Mouse (Mus musculus) regulatory T cell (primary cell): ENCODE measurements around the gene Zfp663.

Experiments used
- in situ Hi-C: fragments of 300-600 bp; cut with MboI, MseI; formaldehyde crosslinking; loops from one replicate; pipeline ENCODE4 v1.15.1; 2025; ENCODE audit warnings: high pct_unique_total_duplicates

Gene Zfp663

GRCm38 (mm10) chr2:165370348-165370747, 1.8 kb upstream of the Zfp663 start:
- in situ Hi-C loops = no loop called here

GRCm38 (mm10) chr2:165367868-165368439, 575 bp downstream of the Zfp663 start:
- in situ Hi-C loops = no loop called here

- in situ Hi-C loops = no loop called here
Measured at GRCm38 (mm10) chr2:165367047-165367520, 1.4 kb downstream of the Zfp663 start.

GRCm38 (mm10) chr2:165364334-165365091, 4.0 kb downstream of the Zfp663 start:
- in situ Hi-C loops = loop anchor here (5.0 kb wide), 2 partner anchors 123 to 287 kb away; no protein-coding TSS in a partner anchor

DNA sequence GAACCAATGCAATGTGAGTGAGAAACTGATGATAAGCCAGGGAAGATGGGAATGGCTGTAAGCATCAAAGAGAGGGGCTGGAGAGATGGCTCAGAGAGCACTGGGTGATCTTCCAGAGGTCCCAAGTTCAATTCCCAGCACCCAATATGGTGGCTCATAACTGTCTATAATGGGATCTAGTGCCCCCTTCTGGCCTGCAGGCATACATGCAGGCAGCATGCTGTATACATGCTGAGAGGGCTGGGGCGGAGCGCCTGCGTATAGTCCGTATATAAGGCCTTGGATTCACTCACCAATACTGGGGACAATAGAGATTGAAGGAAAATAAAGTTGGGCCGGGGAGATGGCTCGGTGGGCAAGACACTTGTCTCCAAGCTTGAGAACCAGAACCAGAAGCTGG, 5.2 kb downstream of the Zfp663 start:
- in situ Hi-C loops = loop anchor here (5.0 kb wide), 2 partner anchors 124 to 286 kb away; no protein-coding TSS in a partner anchor

DNA sequence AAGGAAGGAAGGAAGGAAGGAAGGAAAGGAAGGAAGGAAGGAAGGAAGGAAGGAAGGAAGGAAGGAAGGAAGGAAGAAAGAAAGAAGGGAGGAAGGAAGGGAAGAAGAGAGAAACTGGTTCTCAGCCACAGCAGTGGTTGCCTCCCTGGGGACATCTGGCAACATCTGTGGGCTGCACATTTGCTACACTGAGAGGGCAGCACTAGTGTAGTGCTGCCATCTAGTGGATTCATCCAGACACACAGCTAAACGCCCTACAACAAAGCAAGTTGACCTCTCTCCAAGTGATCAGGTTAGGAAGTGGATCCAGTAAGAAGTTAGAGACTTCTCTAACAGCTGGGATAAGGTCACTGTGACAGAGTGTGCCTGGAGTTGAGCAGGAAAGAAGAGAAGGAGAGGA, 7.7 kb downstream of the Zfp663 start:
- in situ Hi-C loops = loop anchor here (5.0 kb wide), 2 partner anchors 126 to 284 kb away; no protein-coding TSS in a partner anchor

- in situ Hi-C loops = no loop called here
Measured at GRCm38 (mm10) chr2:165351828-165352513, 16.6 kb downstream of the Zfp663 start.

DNA sequence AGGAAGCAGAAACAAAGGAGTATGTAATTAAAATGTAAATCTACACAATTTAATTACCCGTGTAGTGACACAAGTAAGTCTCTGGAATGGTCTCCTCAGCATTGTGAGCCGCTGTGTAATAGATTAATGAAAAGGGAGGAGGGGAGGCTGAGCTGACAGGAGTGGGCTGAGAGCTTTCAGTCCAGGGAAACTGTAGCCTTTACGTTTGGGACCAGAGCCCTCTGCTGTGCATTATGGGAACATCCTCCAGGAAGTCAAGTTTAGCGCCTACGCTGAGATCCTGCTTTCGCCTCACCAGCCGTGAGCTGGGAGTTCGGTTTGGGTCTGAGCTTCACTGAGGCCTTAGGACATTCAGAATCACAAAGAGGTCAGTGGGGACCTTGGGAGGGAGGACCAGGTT, 19.1 kb downstream of the Zfp663 start:
- in situ Hi-C loops = no loop called here

GRCm38 (mm10) chr2:165346180-165346579, 22.3 kb downstream of the Zfp663 start:
- in situ Hi-C loops = no loop called here

DNA sequence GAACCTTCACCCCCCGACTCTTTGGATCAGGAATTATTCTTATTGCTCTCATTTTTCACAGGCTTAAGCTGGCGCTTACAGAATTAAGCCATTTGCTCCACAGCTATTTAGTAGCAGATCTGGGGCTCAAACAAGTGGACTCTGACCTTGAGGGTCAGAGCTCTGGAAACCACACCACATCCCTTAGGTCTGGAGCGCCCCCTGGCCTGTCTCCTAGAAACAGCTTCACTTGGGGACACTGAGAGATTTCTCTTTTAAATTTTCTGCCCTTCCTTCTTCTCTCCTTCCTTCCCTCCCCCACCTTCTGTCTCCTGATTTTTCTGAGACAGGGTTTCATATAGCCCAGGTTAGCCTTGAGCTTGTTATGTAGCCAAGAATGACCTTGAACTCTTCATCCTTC, 31.3 kb downstream of the Zfp663 start:
- in situ Hi-C loops = no loop called here

- in situ Hi-C loops = no loop called here
Measured at GRCm38 (mm10) chr2:165332610-165333210, 35.8 kb downstream of the Zfp663 start.

DNA sequence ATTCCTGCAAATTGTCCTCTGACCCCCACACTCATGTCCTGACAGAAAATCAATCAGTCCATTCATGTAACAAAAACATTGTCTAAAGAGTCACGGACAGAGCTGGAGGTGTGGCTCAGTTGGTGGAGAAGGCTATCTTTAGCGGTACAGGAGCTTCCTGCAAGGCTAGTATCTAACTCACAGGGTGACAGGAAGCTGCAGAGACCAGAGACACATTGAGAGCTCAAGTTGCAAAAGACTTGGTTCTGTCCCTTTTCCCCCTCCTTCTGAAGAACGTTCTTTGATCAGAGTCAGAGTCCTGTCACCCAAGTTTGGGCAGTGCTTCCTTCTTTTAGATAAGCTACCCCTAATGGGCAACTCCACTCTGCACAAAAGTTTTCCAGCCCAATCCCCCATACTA, 38.8 kb downstream of the Zfp663 start:
- in situ Hi-C loops = loop anchor here (10.0 kb wide), 1 partner anchor 655 kb away; no protein-coding TSS in a partner anchor

DNA sequence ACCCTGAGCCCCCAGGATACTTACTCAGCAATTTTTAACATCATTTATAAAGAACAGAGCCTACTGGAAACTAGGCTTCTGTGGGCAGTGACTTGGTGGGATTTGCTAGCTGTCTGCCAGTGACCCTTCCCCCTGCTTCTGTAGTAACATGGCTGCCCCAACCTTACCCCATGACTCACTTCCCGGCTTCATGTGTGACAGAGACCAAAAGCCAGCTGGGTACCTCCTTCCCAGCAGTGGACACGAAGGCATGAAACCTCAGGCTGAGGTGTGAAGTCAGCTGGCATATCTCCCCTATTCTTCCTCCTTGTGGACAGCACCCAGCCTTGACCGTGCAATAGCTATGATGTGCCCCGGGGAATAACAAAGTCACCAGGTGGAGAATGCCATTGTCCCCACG, 39.8 kb downstream of the Zfp663 start:
- in situ Hi-C loops = loop anchor here (10.0 kb wide), 1 partner anchor 656 kb away; no protein-coding TSS in a partner anchor

GRCm38 (mm10) chr2:165327386-165327785, 41.1 kb downstream of the Zfp663 start:
- in situ Hi-C loops = loop anchor here (10.0 kb wide), 1 partner anchor 657 kb away; no protein-coding TSS in a partner anchor

- in situ Hi-C loops = loop anchor here (10.0 kb wide), 1 partner anchor 658 kb away; no protein-coding TSS in a partner anchor
Measured at GRCm38 (mm10) chr2:165326304-165327190, 42.0 kb downstream of the Zfp663 start, which contains the start of gene Elmo2. Elmo2 (minus strand) TSS chr2:165326479.

- in situ Hi-C loops = loop anchor here (10.0 kb wide), 1 partner anchor 659 kb away; no protein-coding TSS in a partner anchor
Measured at GRCm38 (mm10) chr2:165325521-165326303, 42.8 kb downstream of the Zfp663 start.

DNA sequence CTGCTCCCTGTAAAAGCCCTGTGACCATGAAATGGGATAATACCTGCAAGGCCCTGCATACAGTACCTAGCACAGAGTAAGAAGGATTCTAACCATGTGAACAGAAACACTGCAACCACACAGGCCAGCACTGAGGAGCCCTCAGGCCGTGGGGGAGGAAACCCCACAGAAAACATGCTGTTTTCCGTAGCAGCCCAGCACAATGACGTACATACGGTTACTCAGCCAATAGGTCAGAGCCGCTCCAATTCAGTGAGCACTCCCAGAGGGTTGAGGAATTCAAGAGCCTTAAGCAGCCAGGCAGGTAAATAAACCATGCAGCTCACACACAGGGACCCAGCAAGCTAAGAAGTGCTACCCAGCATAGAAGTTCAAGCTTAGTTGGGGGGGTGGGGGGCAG, 44.6 kb downstream of the Zfp663 start:
- in situ Hi-C loops = loop anchor here (10.0 kb wide), 1 partner anchor 661 kb away; no protein-coding TSS in a partner anchor

- in situ Hi-C loops = loop anchor here (10.0 kb wide), 1 partner anchor 661 kb away; no protein-coding TSS in a partner anchor
Measured at GRCm38 (mm10) chr2:165323484-165323883, 45.0 kb downstream of the Zfp663 start.

GRCm38 (mm10) chr2:165321981-165322735, 46.4 kb downstream of the Zfp663 start:
- in situ Hi-C loops = loop anchor here (10.0 kb wide), 1 partner anchor 663 kb away; no protein-coding TSS in a partner anchor
